Mouse (Mus musculus) urinary bladder, adult 18-20 months (tissue): ENCODE results near the gene Ifi203.
"Not testable (repeated sequence)": the region's sequence is repeated elsewhere in the genome, so short reads cannot be mapped to it uniquely, and the experiment has no call there.

Experiments
- DNase-seq, 2 experiments: peaks; one replicate each; pipeline ENCODE4 v3.0.0; 2022; ENCODE audit warnings: low spot score in 2 of 2, mixed read lengths in 2 of 2

The Ifi203 gene

DNA sequence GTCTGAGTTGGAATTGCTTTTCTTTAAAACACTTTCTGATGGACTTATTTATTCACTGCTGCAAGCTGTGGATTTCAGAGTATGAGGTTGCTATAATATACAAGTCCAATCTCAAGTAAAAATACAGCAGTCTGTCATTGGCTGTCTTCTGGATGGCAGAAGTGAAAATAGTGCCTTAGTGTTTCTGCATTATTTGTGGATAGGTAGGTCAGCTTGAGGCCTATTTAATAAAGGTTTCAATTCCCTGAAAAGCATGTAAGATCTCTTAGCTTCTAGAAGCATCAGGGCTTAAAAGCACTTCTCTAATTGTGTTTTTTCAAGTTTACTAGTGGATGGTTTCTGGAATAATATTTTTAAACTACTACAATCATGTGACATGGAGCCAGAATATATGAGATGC lies 52.7 kb downstream of the Ifi203 start:
- DNase-seq, result not testable (repeated sequence)

DNA sequence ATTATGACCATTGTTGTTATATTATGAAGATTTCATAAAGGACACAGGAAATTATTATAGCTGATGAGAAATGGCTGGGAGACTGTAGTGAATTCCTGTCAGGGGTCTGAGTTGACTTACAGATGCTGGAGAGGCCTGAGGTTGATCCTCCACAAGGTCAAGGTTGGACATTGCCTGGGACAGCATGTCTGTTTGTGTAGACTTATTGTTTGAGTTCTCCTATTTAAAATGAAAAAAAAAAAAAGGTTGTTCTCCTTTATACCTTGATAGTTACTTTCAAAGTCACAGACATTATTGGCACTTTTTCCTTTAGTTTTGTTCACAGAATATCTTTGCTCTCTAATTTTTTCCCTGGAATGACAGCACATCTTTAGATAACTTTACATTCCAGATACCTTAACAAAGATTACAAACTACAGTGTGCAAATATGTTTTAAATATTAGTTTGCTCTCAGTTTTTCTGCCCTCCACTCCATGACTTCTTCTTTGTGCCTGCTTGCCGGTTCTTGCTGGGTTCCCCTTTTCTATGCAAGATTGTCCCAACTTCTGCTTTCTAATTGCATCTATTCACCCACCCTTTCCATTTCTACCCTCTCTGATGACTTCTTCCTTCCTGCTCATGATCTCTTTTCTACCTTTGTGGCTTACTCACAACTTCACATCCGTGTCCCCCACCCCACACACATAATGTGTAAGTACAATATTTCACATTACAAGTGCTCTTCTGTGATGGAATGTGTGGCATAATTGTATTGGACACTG lies 55.3 kb downstream of the Ifi203 start:
- DNase-seq, result not testable (repeated sequence)

DNA sequence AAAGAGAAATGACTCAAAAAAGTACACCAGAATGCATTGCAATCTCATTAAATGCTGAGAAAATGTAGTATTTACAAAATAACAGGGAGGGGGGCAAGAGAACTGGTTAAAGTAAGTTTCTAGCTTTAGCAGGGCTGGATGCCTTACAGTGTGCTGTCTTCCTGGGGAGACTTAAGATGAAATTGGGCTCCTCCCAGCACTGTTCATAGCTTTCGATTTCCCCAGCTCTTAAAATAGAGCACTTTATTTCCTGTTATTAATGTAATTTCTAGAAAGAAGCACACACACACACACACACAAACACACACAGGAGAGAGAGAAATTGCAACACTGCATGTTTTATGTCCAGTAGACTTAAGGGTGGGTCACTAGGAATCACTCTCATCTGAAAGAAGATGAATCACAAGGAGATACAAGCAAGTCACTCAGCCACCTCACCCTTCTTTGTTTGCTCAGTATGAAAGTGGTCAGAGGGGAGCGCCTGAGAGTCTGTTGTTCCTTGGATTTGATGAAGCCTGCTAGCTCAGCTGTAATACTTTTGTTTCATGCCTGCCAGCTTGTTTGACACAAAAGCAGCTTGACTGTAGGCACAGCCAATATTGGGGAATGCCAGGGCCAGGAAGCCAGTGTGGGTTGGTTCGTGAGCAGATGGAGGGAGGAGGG lies 62.3 kb downstream of the Ifi203 start:
- not testable (repeated sequence) for DNase-seq

DNA sequence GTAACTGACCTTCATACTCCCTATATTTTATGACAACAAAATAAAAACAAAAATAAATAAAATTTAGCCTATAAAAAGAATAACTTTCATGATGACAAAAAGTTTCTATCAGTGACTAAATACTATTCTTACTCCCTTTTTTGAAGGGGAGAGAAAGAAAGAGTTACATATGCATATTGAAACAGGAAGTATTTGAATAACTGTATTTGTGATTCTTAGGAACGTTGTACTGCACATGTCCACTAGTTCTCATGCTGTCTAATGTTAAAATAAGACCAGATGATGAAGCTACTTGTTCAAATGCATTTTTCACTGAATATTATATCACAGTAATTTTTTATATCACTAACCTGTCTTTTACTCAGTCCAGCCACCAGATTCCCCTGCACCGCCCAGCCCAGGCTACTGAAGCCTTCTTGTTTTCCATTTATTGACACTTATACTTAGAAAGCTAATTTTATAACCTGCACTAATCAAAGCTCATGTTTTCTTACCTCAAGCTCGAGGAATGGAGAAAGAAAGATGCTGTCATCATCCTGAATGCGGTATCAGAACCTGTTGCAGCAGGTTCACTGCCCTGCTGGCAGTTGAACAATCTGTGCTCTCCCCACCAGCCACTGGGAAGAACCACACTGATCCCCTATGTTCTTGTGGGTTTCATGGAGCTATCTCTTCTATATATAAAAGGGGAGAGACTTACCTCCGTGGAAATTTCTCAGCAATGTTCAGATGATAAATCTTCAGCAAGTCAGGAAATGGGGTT lies 63.1 kb downstream of the Ifi203 start:
- not testable (repeated sequence) for DNase-seq

DNA sequence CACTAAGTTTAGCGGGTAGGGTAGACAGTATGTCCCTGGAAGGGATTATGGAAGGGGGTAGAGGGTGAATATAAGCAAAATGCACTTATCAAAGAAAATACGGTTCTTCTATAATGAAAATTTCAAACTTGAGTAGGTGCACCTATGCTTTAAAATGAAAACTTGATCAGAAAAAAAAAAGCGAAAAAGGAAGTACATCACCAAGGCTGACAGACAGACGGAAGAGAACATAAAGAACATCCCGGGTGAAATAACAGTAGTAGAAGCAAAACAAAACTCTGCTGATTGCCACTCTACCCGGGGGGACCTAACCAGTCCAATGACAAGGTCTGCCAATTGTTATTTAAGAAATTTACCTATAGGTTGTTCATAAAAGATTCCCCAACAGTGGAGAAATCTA lies 64.2 kb downstream of the Ifi203 start:
- DNase-seq, result not testable (repeated sequence)

DNA sequence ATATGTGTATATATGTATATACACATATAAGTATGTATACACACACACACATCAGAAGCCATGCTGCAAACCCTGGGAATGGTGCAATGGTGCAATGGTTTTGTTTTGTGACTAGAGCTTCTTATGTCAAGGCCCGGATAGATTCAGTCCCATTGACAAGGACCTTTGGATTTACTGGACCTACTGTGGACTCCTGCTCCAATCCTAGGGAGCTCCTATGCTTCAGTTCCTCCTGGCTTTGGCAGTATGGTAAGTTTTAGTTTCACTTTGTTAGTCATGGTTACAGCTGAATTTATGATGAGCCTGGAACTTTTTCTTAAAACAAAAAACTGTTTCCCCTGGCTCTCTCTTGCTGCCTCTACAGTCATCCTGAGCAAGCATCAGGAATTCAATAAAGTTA lies 65.3 kb downstream of the Ifi203 start:
- not testable (repeated sequence) for DNase-seq
